Mouse (Mus musculus) heart, adult 2 months (tissue): ENCODE data around the gene Slc7a5. TPM values are rescaled to one million over a fixed set of nuclear protein-coding genes. Genes with fewer than 3 reads are reported as not detected.

Experiments used
- DNase-seq, 2 experiments: peaks; one replicate each; pipeline ENCODE4 v3.0.0; 2021
- H3K27ac ChIP-seq: fragments of 200-600 bp; 2 replicates; pipeline ENCODE4 v1.8.1; 2022
- H3K27me3 ChIP-seq: fragments of 200-500 bp; 2 replicates; pipeline ENCODE4 v1.6.1; 2012; ENCODE audit warnings: mild to moderate bottlenecking, low read length, inconsistent platforms, mixed read lengths; ENCODE audit not compliant: control insufficient read depth, insufficient read depth
- H3K36me3 ChIP-seq: fragments of 200-500 bp; 2 replicates; pipeline ENCODE4 v1.6.1; 2012; ENCODE audit warnings: low read length, inconsistent platforms; ENCODE audit not compliant: control insufficient read depth, insufficient read depth
- H3K4me1 ChIP-seq: fragments of 200-500 bp; 2 replicates; pipeline ENCODE4 v1.6.1; 2011; ENCODE audit warnings: low read length; ENCODE audit not compliant: control insufficient read depth, insufficient read depth
- H3K4me3 ChIP-seq: fragments of 200-600 bp; 2 replicates; pipeline ENCODE4 v1.8.1; 2022
- H3K79me2 ChIP-seq: fragments of 200-500 bp; replicated peaks from 2 replicates; pipeline ENCODE4 v1.6.1; 2012; ENCODE audit warnings: mild to moderate bottlenecking, inconsistent platforms, low read length, moderate library complexity, mixed read lengths; ENCODE audit not compliant: control insufficient read depth, insufficient read depth
- H3K9ac ChIP-seq: fragments of 200-500 bp; 2 replicates; pipeline ENCODE4 v1.6.1; 2012; ENCODE audit warnings: low read depth, mild to moderate bottlenecking, control low read depth, inconsistent platforms, low read length, mixed read lengths
- CTCF ChIP-seq: fragments of 200-600 bp; IDR thresholded peaks from 2 replicates; pipeline ENCODE4 v1.8.1; 2022; ENCODE audit warnings: antibody characterized with exemption, mild to moderate bottlenecking, moderate library complexity
- EP300 ChIP-seq: fragments of 200-500 bp; IDR thresholded peaks from 2 replicates; pipeline ENCODE4 v1.6.1; 2011; ENCODE audit warnings: low read depth, low read length, control low read depth; ENCODE audit not compliant: insufficient read depth
- POLR2A ChIP-seq: fragments of 200-500 bp; IDR thresholded peaks from 2 replicates; pipeline ENCODE4 v1.6.1; 2011; ENCODE audit warnings: mild to moderate bottlenecking, low read depth, low read length, control low read depth; ENCODE audit not compliant: insufficient read depth
- WGBS: fragments of 180-500 bp; shearing (Covaris S2); methylation state at CpG from one replicate; pipeline ENCODE4 v1.1.7; 2018; 5-methylcytosine and 5-hydroxymethylcytosine counted together
- intact Hi-C: fragments of 180-260 bp; cut with DNase I; formaldehyde crosslinking; loops from one replicate; pipeline ENCODE4 v1.15.1; 2025
- polyA plus RNA-seq: library from polyadenylated mRNA; depleted of rRNA; stranded (reverse); fragments of >200 nt; gene quantifications from 2 replicates; pipeline ENCODE4 v1.2.3, GENCODE M21; 2012
- total RNA-seq, 2 experiments: library from RNA; stranded (reverse); gene quantifications; 2 replicates each; pipeline ENCODE4 v1.2.3; 2021

Gene Slc7a5
- total and polyA plus RNA-seq, 3 experiments: 3.1 to 5.2 (median 4.6) TPM

GRCm38 (mm10) chr8:121925624-121926023, 18.1 kb upstream of the Slc7a5 start:
- H3K27me3 ChIP-seq: no peaks in the 10 kb centered on the region
- 27% methylated on average over 10 of the region's 10 CpGs for WGBS
- no peaks in the 10 kb centered on the region for H3K36me3 ChIP-seq
- no peak overlapping the region for H3K27ac ChIP-seq
- H3K4me3 ChIP-seq: no peak overlapping the region
- peak; percentile 71 to 81 for DNase-seq
- H3K4me1 ChIP-seq: peaks cover 3% of the 10 kb centered on the region
- TF ChIP-seq CTCF: peak; percentile 90
- peak; percentile 53; the same call in 1 of the 2 replicates for TF ChIP-seq EP300
- TF ChIP-seq POLR2A: no peak
- no peak overlapping the region for H3K9ac ChIP-seq
- intact Hi-C loops: loop anchor here (1.0 to 10.0 kb wide), 3 partner anchors 53 to 211 kb away; no protein-coding TSS in a partner anchor
- no peaks in the 10 kb centered on the region for H3K79me2 ChIP-seq

- 76% methylated on average over 5 of the region's 5 CpGs for WGBS
- no peak overlapping the region for H3K9ac ChIP-seq
- intact Hi-C loops: loop anchor here (1.0 to 10.0 kb wide), 3 partner anchors 52 to 210 kb away; no protein-coding TSS in a partner anchor
- TF ChIP-seq EP300: no peak
- no peak for TF ChIP-seq CTCF
- no peak for TF ChIP-seq POLR2A
- no peaks in the 10 kb centered on the region for H3K27me3 ChIP-seq
- H3K4me1 ChIP-seq: peaks cover 3% of the 10 kb centered on the region
- no peaks in the 10 kb centered on the region for H3K79me2 ChIP-seq
- H3K27ac ChIP-seq: no peak overlapping the region
- no peak overlapping the region for H3K4me3 ChIP-seq
- H3K36me3 ChIP-seq: no peaks in the 10 kb centered on the region
- DNase-seq: no peak
These were observed 17.2 kb upstream of the Slc7a5 start for GRCm38 (mm10) chr8:121924681-121925080.

- no peak overlapping the region for H3K9ac ChIP-seq
- TF ChIP-seq POLR2A (no peak), EP300 (0 out of 2 replicates have a peak, but pooled peaks have one; percentile 5)
- intact Hi-C loops: loop anchor here (10.0 kb wide), 1 partner anchor 207 kb away; no protein-coding TSS in a partner anchor
- 26% methylated on average over 8 of the region's 8 CpGs for WGBS
- no peaks in the 10 kb centered on the region for H3K27me3 ChIP-seq
- H3K4me3 ChIP-seq: no peak overlapping the region
- H3K79me2 ChIP-seq: no peaks in the 10 kb centered on the region
- peak; percentile 63 to 72 for DNase-seq
- peak overlapping the region; percentile 53 for H3K27ac ChIP-seq
- H3K36me3 ChIP-seq: no peaks in the 10 kb centered on the region
- peaks cover 3% of the 10 kb centered on the region for H3K4me1 ChIP-seq
These were observed 14.6 kb upstream of the Slc7a5 start for GRCm38 (mm10) chr8:121922101-121922500.

- H3K4me3 ChIP-seq: no peak overlapping the region
- WGBS: 74% methylated on average over 8 of the region's 8 CpGs
- H3K4me1 ChIP-seq: peaks cover 3% of the 10 kb centered on the region
- no peaks in the 10 kb centered on the region for H3K27me3 ChIP-seq
- no peaks in the 10 kb centered on the region for H3K79me2 ChIP-seq
- TF ChIP-seq CTCF: no peak
- no peak for TF ChIP-seq POLR2A
- TF ChIP-seq EP300: no peak
- intact Hi-C loops: loop anchor here (10.0 kb wide), 1 partner anchor 207 kb away; no protein-coding TSS in a partner anchor
- H3K9ac ChIP-seq: no peak overlapping the region
- no peaks in the 10 kb centered on the region for H3K36me3 ChIP-seq
- H3K27ac ChIP-seq: peak overlapping the region; percentile 53
- no peak for DNase-seq
These were observed 14.1 kb upstream of the Slc7a5 start for GRCm38 (mm10) chr8:121921582-121921981.

GRCm38 (mm10) chr8:121919731-121920130, 12.2 kb upstream of the Slc7a5 start:
- peak in 1 of 2 experiments; percentile 43 for DNase-seq
- TF ChIP-seq CTCF: no peak
- TF ChIP-seq EP300: 0 out of 2 replicates have a peak, but pooled peaks have one; percentile 46
- TF ChIP-seq POLR2A: no peak

GRCm38 (mm10) chr8:121919158-121919557, 11.7 kb upstream of the Slc7a5 start:
- 60% methylated on average over 4 of the region's 4 CpGs for WGBS

More at GRCm38 (mm10) chr8:121919731-121920130, 12.2 kb upstream of the Slc7a5 start:
- peaks cover 2% of the 10 kb centered on the region for H3K4me1 ChIP-seq
- H3K79me2 ChIP-seq: no peaks in the 10 kb centered on the region
- 65% methylated on average over 3 of the region's 3 CpGs for WGBS
- H3K36me3 ChIP-seq: no peaks in the 10 kb centered on the region
- intact Hi-C loops: loop anchor here (10.0 kb wide), 1 partner anchor 205 kb away; no protein-coding TSS in a partner anchor
- H3K4me3 ChIP-seq: no peak overlapping the region
- H3K27me3 ChIP-seq: no peaks in the 10 kb centered on the region
- H3K27ac ChIP-seq: no peak overlapping the region
- no peak overlapping the region for H3K9ac ChIP-seq

More at GRCm38 (mm10) chr8:121919158-121919557, 11.7 kb upstream of the Slc7a5 start:
- no peaks in the 10 kb centered on the region for H3K36me3 ChIP-seq
- peaks cover 2% of the 10 kb centered on the region for H3K4me1 ChIP-seq
- intact Hi-C loops: no loop called here
- no peak overlapping the region for H3K9ac ChIP-seq
- H3K4me3 ChIP-seq: no peak overlapping the region
- H3K27me3 ChIP-seq: no peaks in the 10 kb centered on the region
- H3K27ac ChIP-seq: no peak overlapping the region
- no peak for DNase-seq
- no peaks in the 10 kb centered on the region for H3K79me2 ChIP-seq
- TF ChIP-seq POLR2A (no peak), EP300 (no peak), CTCF (no peak)
